Mouse (Mus musculus): ENCODE data around the gene Gm10563.

DNA sequence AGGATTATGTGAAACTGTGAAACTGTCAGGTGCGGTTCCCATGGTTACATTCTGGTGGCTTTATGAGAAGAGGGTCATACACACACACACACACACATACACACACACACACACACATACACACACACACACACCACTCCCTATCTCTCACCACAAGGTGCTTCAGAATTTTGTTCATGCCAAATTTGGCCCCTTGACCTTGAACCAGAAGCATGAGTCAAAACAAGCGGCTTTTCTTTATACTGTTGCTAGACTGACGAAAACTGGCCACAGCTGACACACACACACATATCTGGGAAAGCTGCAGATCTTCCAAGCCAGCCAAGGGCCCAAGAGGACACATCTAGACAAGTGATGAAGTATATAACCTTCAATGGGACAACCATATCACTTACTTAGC lies 49.4 kb downstream of the Gm10563 start:
- TF ChIP-seq POLR2AphosphoS2 (IDR thresholded peaks at IDR 0.05; ENCODE audit: insufficient read length, low read depth): no peak
- no peak for TF ChIP-seq POLR2A (IDR thresholded peaks at IDR 0.05; ENCODE audit: insufficient read length, low read depth)
- no peak for TF ChIP-seq TCF3 (IDR thresholded peaks at IDR 0.05; ENCODE audit: insufficient read length, low read depth)
- no peak for TF ChIP-seq TCF12 (IDR thresholded peaks at IDR 0.05; ENCODE audit: insufficient read depth, poor library complexity, severe bottlenecking)
